Mouse (Mus musculus) thymus, adult 18-20 months (tissue): Measurements from ENCODE around the gene Ift81.
A peak's percentile ranks its signal among the peaks of the same experiment; 100 is the strongest.

Source experiments
- DNase-seq, 2 experiments: peaks; one replicate each; pipeline ENCODE4 v3.0.0; 2022; ENCODE audit warnings: mixed read lengths in 2 of 2

Gene Ift81

DNA sequence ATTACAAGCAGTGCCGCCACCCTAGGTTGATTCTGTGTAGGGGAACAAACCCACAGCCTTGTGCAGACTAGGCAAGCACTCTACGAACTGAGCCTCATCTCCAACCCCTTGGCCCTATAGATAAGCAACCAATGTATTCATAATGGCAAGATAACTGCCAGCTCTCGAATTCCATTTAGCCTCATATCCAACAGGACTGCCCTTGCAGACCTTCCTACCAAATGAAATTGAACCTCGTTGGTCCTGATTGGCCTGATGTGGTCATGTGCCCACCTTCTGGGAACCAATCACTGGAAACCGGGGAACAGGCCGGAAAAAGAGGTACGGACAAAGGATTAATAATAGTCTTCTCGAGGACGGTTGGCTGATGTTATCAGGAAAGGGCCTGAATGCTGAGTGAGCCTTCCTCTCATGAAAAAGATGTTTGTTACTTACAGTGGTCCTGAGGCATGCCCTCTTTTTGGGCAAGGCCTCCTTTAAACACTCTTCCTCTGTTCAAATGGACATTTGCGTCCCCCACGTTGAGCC, 10.7 kb upstream of the Ift81 start:
- no peak for DNase-seq

DNA sequence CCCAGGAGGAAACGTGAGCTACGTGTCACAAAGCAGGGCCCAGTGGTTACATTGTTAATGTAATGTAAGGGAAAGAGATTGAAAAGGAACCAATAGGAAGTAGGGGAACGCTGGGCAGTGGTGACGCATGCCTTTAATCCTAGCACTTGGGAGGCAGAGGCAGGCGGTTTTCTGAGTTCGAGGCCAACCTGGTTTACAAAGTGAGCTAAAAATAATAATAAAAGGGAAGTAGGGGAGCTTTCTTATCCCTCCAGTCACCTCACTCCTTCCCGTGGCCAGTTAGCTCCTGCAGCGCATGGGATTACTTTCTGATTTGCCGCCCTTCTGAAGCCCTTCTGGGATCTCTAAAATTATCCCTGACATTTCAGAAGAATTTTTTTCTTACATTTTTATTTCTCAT, 9.5 kb upstream of the Ift81 start:
- DNase-seq = no peak

DNA sequence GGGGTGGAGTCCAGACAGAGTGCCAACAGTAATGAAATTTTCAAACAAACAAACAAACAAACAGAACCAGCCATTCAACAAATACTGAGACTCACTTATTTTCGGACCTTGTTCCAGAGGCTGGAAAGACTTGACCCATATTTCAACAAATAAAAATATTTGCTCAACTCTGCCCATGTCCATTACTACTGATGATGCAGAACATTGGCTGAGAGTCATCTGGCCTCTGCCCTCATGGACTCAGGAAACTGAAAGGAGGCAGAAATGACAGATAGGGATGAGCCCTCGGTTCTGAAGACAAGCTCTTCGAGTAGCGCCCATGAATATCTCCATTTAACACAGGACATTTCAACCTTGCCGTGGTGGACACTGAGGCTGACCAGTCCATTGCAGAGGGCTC, 8.2 kb upstream of the Ift81 start:
- no peak for DNase-seq

DNA sequence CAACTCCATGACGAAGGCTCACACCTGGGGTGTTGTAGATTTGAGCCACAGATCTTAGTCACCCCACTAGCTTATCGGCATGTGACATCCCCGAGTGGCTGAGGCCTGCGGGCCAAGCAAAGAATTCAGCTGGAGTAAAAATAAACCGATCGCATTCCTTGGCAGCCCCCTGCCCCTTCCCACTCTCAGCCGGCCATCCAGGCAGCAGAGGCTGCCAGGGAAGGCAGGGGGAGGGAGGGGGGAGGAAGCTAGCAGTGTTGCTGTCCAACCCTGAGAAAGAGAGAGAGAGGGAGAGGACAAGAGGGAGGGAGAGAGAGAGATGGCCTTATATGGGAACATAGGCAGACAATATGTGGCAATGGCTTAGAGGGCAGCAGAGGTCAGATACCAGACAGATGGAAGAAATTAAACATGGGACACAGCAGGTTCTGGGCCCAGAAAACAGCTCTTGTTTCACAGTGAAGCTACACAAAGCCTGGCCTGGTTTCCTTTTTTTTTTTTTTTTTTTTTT, 7.1 kb upstream of the Ift81 start:
- DNase-seq = no peak

DNA sequence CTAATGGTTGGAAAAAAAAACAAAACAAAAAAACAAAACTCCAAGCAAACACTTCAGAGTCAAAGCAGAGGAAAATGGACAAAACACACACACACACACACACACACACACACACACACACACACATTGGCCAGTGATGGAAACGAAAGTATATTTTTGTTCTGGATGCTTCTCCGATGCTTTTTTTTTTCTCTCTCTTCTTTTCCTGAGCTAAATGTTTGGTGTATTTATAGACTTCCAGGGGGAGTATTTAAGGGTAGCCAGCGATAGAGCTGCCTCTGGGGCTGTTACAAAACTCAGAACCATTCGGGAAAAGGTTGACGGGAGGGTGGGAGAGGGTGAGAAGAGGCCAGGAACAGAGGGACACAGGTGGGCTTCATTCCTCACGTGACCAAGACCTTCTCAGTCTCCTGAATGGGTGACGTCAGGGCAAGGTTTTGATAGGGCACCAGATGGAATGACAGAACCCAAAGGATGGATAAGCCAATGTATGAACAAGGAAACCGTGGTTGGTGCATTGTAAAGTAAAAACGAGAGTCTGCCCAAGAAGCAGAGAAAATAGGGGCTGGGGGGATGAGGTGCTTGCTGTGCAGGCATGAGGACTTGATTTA, 5.5 kb upstream of the Ift81 start:
- DNase-seq = no peak

DNA sequence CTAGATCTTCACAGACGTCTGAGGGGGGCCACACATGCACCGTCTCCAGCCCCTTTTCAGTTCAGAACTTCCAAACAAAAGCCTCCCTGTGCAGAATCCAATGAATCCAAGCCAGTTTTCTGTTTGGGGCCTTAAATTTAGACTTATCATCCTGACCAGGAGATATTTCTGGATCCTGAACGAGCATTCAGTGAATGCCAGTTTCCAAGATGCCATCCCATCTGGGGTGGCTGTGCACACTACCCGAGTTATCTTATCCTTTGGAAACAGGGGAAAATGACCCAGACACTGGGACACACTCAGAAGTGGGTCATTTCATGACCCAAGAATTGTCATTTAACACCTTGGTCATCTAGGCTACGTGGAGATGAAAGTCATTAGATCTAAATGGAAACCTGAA, 3.4 kb upstream of the Ift81 start:
- no peak for DNase-seq

DNA sequence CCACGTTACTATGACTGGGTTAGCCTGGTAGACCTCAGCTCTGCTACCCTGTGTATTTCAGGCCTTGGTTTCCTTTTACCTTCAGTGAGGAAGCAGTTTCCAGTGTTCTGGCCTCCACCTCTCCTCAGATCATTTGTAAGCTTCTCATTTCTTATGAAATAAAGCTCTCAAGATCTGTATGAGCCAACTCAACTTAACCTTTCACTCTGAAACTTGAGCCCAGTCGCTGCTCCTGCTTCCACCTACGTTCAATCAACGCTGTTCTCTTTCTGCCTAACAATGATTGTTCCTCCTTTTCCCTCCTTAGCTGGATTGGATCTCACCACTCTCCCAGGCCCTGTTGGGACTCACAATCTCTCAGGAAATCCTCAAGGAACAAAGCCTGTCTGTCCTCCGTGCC, 2.7 kb downstream of the Ift81 start:
- DNase-seq = no peak

DNA sequence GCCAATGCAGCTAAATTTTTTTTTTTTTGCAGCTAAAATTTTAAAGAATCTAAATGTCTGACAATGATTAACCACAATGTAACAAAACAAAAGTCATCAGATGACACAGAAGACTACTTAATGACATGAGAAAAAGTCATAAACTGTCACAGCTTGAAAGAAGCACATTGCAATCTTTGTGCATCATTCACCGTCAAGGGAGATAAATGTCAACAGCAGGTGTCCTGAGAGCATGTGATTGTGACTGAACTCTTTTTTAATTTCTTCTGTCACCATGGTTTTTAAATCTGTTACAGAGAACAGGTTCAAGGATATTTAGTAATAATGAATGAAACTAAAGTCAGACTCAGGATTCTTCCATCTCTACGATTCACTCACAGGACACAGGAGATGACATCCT, 9.4 kb downstream of the Ift81 start:
- DNase-seq = no peak

DNA sequence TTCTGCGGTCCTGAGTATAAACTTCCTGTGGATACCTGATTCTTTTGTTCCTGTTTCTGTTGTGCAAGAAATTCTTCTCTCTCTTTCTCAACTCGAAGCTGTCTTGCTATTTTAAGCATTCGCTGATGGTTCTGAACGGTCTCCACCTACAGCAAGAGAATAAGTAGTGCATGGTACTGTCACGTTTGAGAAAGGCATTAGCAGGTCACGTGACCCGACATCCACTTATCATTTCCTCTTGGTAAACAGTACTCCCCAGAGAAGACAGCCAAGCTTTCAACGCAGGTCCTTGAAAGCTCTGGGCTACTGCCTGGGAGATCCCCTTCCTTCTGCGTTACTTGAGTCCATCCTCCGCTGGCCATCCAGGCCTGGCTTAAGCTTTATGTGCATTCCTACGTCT, 12.1 kb downstream of the Ift81 start:
- peak; percentile 25 to 60 for DNase-seq

DNA sequence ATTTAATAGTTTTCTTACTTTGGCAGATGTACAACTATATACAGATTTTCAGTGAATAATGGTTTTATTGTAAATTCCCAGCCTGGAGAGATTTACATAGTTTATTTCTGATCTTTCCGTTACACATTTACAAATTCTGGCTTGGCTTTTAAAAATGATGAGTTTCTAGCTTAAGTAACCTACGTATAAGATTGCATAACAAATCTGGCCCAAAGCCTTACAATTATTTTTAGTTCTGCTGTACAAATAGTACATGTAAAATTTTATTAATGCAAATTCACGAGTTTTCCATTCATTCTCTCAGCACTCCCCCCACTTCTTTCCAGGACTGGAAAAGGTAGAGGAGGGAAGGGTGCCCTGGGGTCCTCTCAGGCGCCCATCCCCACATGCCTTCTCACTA, 18.8 kb downstream of the Ift81 start:
- no peak for DNase-seq

DNA sequence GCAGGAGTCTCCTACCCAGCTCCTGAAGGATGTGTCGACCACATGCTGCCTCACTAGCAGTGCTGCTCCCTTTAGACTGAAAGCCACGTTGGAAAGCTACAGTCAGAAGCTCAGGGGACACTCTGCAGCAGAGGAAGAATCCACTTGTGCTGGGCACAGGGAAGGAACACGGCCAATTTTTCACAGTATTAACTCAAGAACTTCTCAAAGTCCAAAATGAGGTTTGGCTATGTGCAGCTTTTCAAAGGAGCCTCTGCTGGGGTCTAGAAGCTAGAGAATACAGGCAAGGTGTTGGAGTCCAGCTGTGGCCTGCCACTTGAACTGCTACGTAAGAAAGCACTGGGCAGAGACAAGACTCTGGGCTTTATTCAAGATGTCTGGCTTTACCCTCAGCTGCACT, 24.4 kb downstream of the Ift81 start:
- no peak for DNase-seq

DNA sequence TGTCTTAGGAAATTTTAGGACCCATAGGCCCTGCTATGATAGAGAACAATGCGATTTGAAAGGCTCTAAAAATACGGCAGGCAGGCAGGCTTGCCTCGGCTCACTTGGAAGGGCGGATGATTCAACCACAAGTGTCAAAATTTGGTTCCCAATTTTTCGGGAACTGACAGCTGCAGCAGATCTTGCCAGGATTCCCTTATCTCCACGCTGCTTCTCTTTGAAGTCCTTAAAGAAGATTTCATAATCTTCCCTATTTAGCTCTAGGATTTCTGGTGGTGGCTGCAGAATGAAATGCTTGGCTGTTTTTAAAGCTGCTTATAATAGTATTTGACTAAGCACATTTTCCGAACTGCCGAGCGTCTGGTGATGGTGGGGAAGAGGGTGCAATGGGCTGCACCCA, 28.8 kb downstream of the Ift81 start:
- no peak for DNase-seq

DNA sequence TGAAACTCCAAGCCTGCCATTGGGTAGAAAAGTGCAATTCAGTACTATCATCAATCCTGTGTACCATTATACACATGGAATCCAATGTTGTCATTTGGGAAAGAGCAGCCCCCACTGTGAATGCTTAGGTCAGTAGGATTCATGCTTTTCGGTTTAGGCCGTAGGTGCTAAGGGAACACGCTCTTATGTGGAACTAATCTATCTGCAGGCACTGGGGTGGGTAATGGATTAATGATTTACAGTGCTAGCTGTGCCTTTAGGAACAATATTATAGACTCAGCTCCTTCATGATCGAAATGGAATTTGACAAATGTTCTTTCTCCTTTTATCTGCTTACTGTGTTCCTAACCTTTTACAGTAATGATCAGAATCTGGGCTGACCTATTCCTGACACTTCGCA, 30.2 kb downstream of the Ift81 start:
- DNase-seq = no peak

DNA sequence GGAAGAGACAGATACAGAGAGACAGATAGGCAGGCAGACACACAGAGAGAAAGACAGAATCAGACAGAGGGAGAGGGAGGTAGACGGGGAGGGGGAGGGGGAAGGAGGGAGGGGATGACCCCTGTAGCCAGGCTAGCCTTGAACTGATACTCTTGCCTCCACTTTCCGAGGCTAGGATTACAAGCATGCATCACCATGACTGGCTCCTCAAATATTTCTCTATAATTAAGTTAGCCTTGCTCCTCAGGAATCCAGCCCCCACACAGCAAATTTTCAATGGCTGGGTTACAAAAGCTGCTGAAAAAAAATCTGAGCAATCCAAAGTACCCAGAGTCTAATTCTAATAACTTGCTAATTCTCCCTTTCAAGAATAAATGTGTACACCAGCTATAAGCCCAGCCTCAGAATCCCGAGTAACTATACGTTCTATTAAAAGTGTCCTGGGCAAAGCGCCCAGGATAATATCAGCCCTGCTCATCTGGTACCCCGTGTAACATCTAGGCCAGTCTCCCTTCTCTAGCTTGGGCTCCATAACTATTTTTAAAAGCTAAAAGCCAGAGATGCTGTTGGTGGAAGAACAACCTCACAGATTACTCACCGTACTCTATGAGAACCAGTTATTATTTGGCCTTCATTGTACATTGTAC, 37.5 kb downstream of the Ift81 start:
- no peak for DNase-seq

DNA sequence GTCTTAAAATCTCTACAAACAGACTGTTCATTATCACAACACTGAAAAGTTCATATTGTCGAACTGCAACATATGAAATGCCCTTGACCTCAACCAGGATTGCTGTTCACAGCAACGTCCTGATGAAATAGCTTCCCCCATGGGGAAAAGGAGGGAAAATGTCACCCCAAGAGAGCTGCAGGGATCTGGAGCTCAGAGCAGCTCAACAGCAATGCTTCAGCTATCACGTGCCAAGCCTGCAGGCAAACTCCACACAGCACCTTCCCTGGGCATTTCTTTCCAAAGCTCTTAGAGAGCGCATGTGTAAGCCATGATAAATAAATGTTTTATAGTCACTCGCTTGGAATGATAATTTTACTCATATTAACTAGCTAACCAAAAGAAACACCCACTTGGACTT, 42.3 kb downstream of the Ift81 start:
- DNase-seq = no peak

DNA sequence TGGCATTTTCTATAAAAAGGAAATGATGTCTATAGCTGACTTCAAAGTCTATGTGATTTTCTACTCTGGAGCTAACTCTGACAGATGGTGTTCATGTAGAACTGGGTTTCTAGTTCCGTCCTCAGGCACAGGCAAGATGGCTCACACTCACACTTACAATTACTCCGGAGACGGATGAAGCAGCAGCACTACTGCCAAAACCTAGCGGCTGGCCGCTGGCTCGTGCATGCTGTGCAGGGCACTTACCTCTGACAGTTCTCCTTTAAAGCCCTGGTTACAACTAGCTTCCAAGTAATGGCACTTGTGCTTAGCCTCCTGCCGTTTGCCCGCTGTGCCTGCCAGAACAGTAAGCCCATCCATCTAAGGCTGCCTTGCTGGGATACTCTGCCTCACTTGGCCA, 47.7 kb downstream of the Ift81 start:
- no peak for DNase-seq

DNA sequence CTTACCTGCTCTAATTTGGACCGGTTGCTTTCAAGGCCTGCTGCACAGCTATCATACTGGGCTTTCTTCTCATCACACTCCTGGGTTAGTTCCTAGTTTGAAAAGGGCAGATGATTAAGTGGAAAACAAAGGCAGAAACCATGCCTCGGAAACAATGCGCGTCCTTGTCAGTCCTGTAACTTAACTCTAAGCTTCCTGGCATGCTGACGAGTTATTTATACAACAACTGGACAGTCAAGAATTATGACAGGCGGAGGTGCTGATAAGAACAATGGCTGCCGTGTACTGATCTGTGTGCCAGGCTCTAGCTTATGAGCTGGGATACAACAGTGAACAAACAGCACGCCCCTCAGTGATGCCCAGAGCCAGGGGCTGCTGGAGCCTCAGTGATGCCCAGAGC, 53.7 kb downstream of the Ift81 start:
- DNase-seq = no peak

DNA sequence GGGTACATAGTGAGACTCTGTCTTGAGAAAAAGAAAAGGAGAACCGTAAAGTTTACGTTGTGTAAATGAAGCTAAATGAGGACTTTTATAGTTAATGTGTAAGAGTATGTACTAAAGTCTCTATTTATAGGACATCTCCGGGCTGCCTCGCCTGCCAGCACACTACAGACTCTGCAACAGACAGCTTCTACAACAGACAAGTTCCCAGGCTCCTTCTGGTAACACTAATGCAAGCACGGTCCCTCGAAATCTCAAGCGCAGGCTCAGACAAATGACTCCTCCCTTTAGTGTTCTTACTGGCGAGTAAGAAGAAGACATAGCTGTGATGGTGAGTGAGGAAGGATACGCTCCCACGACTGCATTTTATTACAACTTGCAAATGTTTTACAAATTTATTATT, 56.2 kb downstream of the Ift81 start:
- DNase-seq = no peak

DNA sequence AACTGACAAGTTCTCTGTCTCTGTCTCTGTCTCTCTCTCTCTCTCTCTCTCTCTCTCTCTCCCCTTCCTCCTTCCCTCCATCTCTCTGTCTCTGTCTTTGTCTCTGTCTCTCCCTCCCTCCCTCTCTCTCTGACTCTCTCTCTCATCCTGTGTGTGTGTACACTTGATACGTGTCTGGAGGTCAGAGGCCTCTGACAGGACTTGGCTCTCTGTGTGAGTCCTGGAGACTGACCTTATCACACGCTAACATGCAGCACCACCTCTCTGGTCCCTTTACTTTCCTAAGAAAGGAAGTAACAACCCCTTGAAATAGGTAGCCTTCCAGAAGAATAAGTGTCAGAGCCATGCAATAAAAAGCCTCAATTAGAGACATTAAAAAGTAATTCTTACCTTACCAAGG, 59.2 kb downstream of the Ift81 start:
- no peak for DNase-seq

DNA sequence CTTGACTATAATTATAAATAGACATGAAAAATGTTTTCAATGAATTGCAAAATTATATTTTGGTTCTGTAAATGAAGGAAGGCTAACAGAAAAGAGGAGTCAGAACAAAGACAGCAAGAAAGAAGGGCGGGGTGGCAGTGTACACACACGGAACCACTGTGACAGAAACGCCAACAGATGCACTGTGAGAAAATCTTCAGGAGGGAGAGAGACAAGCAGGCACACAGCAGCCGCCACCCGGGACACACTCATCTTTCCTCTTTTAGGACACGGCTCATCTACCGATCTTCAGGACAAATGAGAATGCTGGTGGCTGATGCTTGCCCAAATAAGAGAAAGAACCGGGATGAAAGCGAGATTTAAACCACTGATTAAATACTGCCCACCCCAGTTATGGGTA, 61.7 kb downstream of the Ift81 start:
- DNase-seq = no peak

DNA sequence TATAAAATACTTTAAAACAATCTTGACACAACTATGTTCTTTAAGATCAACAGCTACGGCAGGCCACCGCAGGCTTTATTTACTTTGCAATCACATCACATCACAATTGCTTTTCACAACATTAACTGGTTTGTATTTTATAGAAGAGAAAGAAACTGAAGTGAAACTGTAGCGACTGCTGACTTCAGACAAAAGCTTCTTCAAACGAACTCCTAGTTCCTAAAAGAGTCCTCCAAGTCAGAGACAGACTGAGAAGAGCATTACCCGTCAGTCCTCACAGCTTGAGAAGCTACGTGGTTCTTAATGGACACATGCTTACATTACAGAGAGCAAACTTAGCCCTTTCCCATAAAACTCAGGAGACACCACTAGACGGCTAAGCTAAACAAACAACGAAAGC, 63.9 kb downstream of the Ift81 start:
- no peak for DNase-seq

DNA sequence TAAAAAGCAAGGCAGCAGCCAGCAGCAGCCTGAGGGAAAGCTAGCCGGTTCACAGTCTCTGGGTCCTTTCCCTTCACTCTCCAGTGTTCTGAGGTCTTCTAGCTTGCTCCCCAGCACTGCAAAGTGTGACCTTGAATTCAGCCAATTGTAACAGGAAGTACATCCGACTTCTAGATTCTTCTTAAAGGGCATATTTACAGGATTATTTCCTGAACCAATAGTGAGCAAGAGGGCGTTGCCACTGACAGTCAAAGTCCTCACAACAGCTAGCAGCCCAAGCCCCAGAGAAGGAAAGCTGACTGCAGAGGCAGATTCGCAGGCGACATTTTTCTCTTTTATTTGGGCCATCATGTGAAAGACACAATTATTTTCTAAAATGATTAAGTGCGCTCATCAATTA, 65.6 kb downstream of the Ift81 start:
- DNase-seq = peak in 1 of 2 experiments; percentile 11

DNA sequence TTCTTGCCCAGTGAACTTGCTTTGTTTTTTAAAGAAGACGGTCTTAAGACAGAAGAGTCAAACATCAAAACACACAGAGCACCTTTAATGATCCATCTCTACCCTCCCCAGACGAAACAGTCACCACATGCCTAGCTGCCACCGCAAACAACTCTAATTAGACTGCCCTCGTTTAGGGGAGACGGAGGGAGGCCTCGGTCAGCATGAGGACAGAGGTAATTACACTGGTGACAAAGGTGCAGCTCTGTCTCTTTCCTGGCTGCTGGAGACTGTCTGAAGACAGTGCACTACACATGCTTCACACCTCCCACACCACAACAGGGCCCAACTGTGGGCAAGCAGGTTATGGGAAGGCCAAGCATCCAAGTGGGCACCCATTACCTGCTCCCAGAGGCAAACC, 66.5 kb downstream of the Ift81 start:
- no peak for DNase-seq

DNA sequence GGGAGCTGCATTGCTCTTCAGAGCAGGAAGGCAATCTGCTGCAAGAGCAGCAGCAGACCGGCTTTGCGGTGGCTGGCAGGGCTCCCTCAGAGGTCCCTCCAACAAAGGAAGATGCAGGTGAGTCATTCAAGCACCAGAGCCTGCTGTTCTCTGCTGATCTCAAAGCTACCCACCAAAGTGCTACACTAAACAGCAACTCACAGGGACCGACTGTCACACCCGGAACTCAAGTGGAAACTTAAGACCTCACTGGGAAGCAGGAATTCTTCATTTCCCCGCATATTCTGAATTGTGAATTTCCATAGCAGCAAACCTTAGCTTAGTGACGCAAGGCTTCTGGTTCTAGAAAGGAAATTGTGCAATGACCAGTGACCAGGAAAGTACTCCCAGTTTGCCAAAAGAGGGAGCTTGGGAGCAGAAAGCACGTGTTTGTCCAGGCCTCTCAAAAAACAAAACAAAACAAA, 67.0 kb downstream of the Ift81 start:
- peak in 1 of 2 experiments; percentile 13 for DNase-seq

DNA sequence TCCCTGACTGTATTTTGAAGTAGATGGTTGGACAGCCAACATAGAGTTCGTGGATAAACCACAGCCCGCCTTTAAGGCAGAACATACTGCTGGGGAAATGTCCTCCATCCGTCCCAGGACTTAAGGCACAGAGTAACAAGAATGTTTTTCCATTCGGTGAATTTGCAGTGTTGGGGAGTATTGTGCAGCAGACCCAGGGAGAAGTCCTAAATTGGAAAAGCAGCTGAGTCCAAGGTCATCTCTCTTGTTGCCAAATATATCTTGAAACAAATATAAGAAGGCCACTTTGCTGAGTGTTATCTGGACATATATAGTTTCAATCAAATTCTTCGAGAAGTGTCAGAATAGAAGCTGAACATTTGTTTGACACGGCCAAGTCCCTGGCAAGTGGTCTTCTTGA, 70.9 kb downstream of the Ift81 start:
- no peak for DNase-seq
